Mouse (Mus musculus): ENCODE measurements at regions not wholly inside any gene's neighbourhood (a gene's known extent, or its start where the extent isn't known, plus 50 kb on each side); places are given as distances from the start of the nearest gene placed in this dataset.

DNA sequence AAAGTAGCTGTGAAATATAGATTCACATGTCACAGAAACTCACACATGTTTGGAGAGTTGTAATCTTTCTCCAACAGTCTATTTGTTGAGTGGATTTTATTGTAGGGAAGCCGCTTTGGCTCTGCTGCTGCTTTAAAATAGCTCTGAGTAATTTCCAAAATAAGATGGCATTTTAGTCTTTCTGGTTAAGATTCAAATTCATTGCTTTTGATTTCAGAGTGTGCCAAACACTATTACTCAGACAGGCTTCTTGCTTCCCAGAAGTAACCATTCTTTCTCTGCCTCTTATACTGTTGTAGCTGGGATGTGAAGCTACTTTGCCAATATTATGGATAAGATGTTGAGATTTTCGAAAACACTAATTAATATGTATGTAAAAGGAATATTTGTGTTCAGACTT lies 134.6 kb upstream of the Sdr16c6 start:
- no peak for TF ChIP-seq CTCF (IDR thresholded peaks at IDR 0.05; ENCODE audit: insufficient read depth, low read length)
- no peak for TF ChIP-seq POLR2A (IDR thresholded peaks at IDR 0.05; ENCODE audit: borderline replicate concordance, extremely low read depth, low read depth, low read length)
